Mouse (Mus musculus): ENCODE results near the gene Pitpna.

GRCm38 (mm10) chr11:75649155-75649561 is 61.3 kb downstream of the Pitpna start:
- TF ChIP-seq CTCF (IDR thresholded peaks at IDR 0.05; ENCODE audit: insufficient read depth, low read depth, low read length) = no peak
- no peak for TF ChIP-seq POLR2A (IDR thresholded peaks at IDR 0.05; ENCODE audit: insufficient read depth, low read depth, low read length)
